In genomic region chr4:118319706-118320344, GRCm38 (mm10) we compare ENCODE assay signal across 10 mouse cellular contexts. TPM values are rescaled to one million over a fixed set of nuclear protein-coding genes. Genes with fewer than 3 reads are reported as not detected.
DNase-seq lines count a peak whose midpoint lies in the region; ATAC-seq lines count a peak whose summit lies in the region.
"Had no signal": no experiment of that assay in that cellular context is flagged by ENCODE, and none has a peak within 500 bp of the region (broad histone marks: within the 10 kb centered on the region; RNA-seq: fewer than 3 reads in every experiment).

No protein-coding gene starts in this region.

- 33% methylated on average over 8 of the region's 8 CpGs for WGBS in hindbrain, embryonic 12.5 days
- WGBS in midbrain, embryonic 14.5 days: 29% methylated on average over 8 of the region's 8 CpGs

- peak overlapping the region; percentile 25; the same call in 1 of the 2 replicates for H3K27ac ChIP-seq in hindbrain, embryonic 12.5 days
- H3K27ac ChIP-seq in midbrain, embryonic 14.5 days (replicated peaks; ENCODE audit: low read depth, low read length): no peak overlapping the region
- H3K27ac ChIP-seq: forebrain, embryonic 15.5 days had no signal

- no peak overlapping the region for H3K9ac ChIP-seq in hindbrain, embryonic 12.5 days
- H3K9ac ChIP-seq in midbrain, embryonic 14.5 days (replicated peaks; ENCODE audit: low read length): no peak overlapping the region
- H3K9ac ChIP-seq: forebrain, embryonic 15.5 days had no signal

- peak overlapping the region; percentile 25 for H3K4me2 ChIP-seq in hindbrain, embryonic 12.5 days (replicated peaks)
- H3K4me2 ChIP-seq in midbrain, embryonic 14.5 days (ENCODE audit: low read length): peak overlapping the region; percentile 15; the same call in 1 of the 2 replicates
- H3K4me2 ChIP-seq: forebrain, embryonic 15.5 days had no signal

- H3K27me3 ChIP-seq in hindbrain, embryonic 12.5 days: no peaks in the 10 kb centered on the region
- H3K27me3 ChIP-seq in midbrain, embryonic 14.5 days (ENCODE audit: control insufficient read depth, insufficient read depth, low read length): no peaks in the 10 kb centered on the region
- H3K27me3 ChIP-seq: forebrain, embryonic 15.5 days had no signal

- no peak overlapping the region for H3K4me3 ChIP-seq in hindbrain, embryonic 12.5 days
- H3K4me3 ChIP-seq in midbrain, embryonic 14.5 days (replicated peaks; ENCODE audit: low read depth, low read length): no peak overlapping the region
- H3K4me3 ChIP-seq: forebrain, embryonic 15.5 days had no signal

- H3K4me1 ChIP-seq in hindbrain, embryonic 12.5 days: peaks cover 14% of the 10 kb centered on the region
- H3K4me1 ChIP-seq in midbrain, embryonic 14.5 days (ENCODE audit: control insufficient read depth, insufficient read depth, low read length): peaks cover 3% of the 10 kb centered on the region; the same call in 1 of the 2 replicates
- H3K4me1 ChIP-seq: forebrain, embryonic 15.5 days had no signal

- intact Hi-C loops in left cerebral cortex, postnatal 4 days (cut with DNase I): no loop called here

- no peaks in the 10 kb centered on the region for H3K9me3 ChIP-seq in hindbrain, embryonic 12.5 days (replicated peaks)
- no peaks in the 10 kb centered on the region for H3K9me3 ChIP-seq in midbrain, embryonic 14.5 days (ENCODE audit: control insufficient read depth, low read length)
- H3K9me3 ChIP-seq: forebrain, embryonic 15.5 days had no signal

- DNase-seq in left cerebral cortex, postnatal 4 days: peak; percentile 14
- DNase-seq in left cerebral cortex, adult 18-20 months (ENCODE audit: low spot score in 2 of 2): no peak
- peak; percentile 35 for DNase-seq in embryo, embryonic 11 days
- DNase-seq in midbrain, embryonic 14.5 days: peak; percentile 25
- no peak for DNase-seq in right cerebral cortex, postnatal 25 days
- no peak for DNase-seq in kidney, adult 8-10 months
- no peak for DNase-seq in gastrocnemius, postnatal 25 days
- DNase-seq: thymus, postnatal 4 days had no signal

- peak; percentile 54 for ATAC-seq in hindbrain, embryonic 12.5 days (ENCODE audit: low FRiP score)
- ATAC-seq in midbrain, embryonic 14.5 days (ENCODE audit: low FRiP score, low TSS enrichment): no peak
- ATAC-seq: forebrain, embryonic 15.5 days had no signal

- H3K36me3 ChIP-seq in hindbrain, embryonic 12.5 days: no peaks in the 10 kb centered on the region
- no peaks in the 10 kb centered on the region for H3K36me3 ChIP-seq in midbrain, embryonic 14.5 days (ENCODE audit: control insufficient read depth, insufficient read depth, low read length)
- H3K36me3 ChIP-seq: forebrain, embryonic 15.5 days had no signal

RNA-seq across cellular contexts. Expression of gene Ptprf, which starts 28.6 kb away (rescaled TPM):
- 100 to 1,000 TPM; 229 to 232 TPM for total RNA-seq in left cerebral cortex, postnatal 4 days (2021)
- total RNA-seq in left cerebral cortex, adult 18-20 months (2021): 100 to 1,000 TPM; 101 to 110 TPM
- polyA plus RNA-seq in hindbrain, embryonic 12.5 days (2016; fragmentation: Nextera tagmentation; extraction: Ambion mirVana): 131 and 137 TPM in 2 replicates
- polyA plus RNA-seq in midbrain, embryonic 14.5 days (2014; fragmentation: Nextera tagmentation; extraction: Ambion mirVana): 69.5 and 73.4 TPM in 2 replicates
- total RNA-seq in gastrocnemius, postnatal 25 days (2021): 1 to 10 TPM; 3.7 to 4.8 TPM

Comparison
In these comparisons a context has a peak if more than half of its experiments do, and no peak if none do; other contexts are left out.
1. DNase-seq: peak in left cerebral cortex, postnatal 4 days (single experiment), embryo, embryonic 11 days (single experiment) and midbrain, embryonic 14.5 days (single experiment); none in left cerebral cortex, adult 18-20 months (0 of 2), right cerebral cortex, postnatal 25 days (single experiment), kidney, adult 8-10 months (0 of 2) and gastrocnemius, postnatal 25 days (single experiment).
2. RNA of gene Ptprf, which starts 28.6 kb away (total RNA-seq): 229 to 232 TPM in left cerebral cortex, postnatal 4 days and 101 to 110 TPM in left cerebral cortex, adult 18-20 months; 3.7 to 4.8 TPM in gastrocnemius, postnatal 25 days; every median in the first group is over 10 times any median in the second.